18 mouse cellular contexts compared by ENCODE assay signal in the genomic region with DNA sequence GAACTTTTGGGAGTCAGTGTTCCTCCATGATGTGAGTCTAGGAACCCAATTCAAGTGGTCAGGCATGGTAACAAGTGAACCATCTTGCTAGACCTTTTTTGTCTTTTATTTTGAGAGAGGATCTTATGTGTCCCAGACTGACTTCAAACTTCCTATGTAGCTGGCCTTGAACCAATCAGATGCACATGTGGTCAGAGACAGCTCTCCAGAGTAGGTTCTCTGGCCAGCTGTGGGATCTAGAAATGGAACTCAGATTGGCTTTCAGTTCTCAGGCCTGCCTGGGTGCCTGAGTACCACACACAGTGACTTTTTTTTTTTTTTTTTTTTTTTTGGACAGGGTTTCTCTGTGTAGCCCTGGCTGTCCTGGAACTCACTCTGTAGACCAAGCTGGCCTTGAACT.
"Had no signal": no experiment of that assay in that cellular context is flagged by ENCODE, and none has a peak within 500 bp of the region (broad histone marks: within the 10 kb centered on the region; RNA-seq: fewer than 3 reads in every experiment).

No protein-coding gene starts in this region.

- ATAC-seq: midbrain, embryonic 16.5 days had no signal

- DNase-seq: lung, adult 18-20 months; lung, embryonic 14.5 days; lung, postnatal 10 days; lung, postnatal 4 days; midbrain, embryonic 14.5 days; retina, postnatal 1 day; right cerebral cortex, adult 18-20 months; right cerebral cortex, postnatal 14 days; thymus, adult 2 months; thymus, postnatal 36 days had no signal

- H3K4me2 ChIP-seq: lung, embryonic 14.5 days; midbrain, embryonic 12.5 days; neural tube, embryonic 13.5 days; neural tube, embryonic 15.5 days; stomach, embryonic 15.5 days had no signal

- H3K4me3 ChIP-seq: midbrain, embryonic 10.5 days; midbrain, embryonic 12.5 days; myocyte; neural tube, embryonic 13.5 days; neural tube, embryonic 15.5 days; stomach, embryonic 15.5 days had no signal

- H3K27ac ChIP-seq: midbrain, embryonic 10.5 days; midbrain, embryonic 12.5 days; neural tube, embryonic 13.5 days; neural tube, embryonic 15.5 days; stomach, embryonic 15.5 days; stomach, postnatal 0 days had no signal

- H3K9me3 ChIP-seq: midbrain, embryonic 10.5 days; midbrain, embryonic 12.5 days; neural tube, embryonic 13.5 days; neural tube, embryonic 15.5 days; stomach, embryonic 15.5 days had no signal

- H3K9ac ChIP-seq: lung, embryonic 14.5 days; midbrain, embryonic 12.5 days; neural tube, embryonic 13.5 days; neural tube, embryonic 15.5 days; stomach, embryonic 15.5 days had no signal

- H3K27me3 ChIP-seq: midbrain, embryonic 12.5 days; neural tube, embryonic 13.5 days; neural tube, embryonic 15.5 days; stomach, embryonic 15.5 days had no signal

- H3K36me3 ChIP-seq: midbrain, embryonic 12.5 days; neural tube, embryonic 13.5 days; neural tube, embryonic 15.5 days; stomach, embryonic 15.5 days had no signal
